In the genomic region with DNA sequence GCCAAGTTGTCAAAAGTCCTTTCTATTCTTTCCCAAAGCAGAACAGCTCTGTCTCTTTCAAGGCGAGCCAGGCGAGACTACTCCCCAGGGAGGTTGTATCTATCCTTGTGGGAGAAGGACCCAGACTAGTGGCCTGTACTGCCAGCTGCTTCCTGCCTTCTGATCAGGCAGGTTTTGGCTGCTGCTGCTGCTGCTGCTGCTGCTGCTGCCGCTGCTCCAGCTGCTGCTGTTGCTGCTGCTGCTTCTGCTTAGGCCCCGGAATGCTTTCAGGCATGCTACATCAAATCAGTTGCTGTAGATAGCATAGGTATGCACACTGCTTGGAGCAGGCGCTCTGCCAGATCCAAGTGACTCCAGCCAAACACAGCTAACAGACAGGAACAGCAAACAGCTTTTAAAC, we compare ENCODE assay signal across 9 mouse cellular contexts.
DNase-seq lines count a peak whose midpoint lies in the region; ATAC-seq and TF ChIP-seq lines count a peak whose summit lies in the region.
"Had no signal": no experiment of that assay in that cellular context is flagged by ENCODE, and none has a peak within 500 bp of the region (broad histone marks: within the 10 kb centered on the region; RNA-seq: fewer than 3 reads in every experiment).

No protein-coding gene starts in this region.

- H3K9ac ChIP-seq in lung, embryonic 14.5 days: no peak overlapping the region
- no peak overlapping the region for H3K9ac ChIP-seq in lung, postnatal 0 days (replicated peaks; ENCODE audit: low read depth)
- peak overlapping the region; percentile 65 for H3K9ac ChIP-seq in heart, embryonic 13.5 days

- TF ChIP-seq EP300 in lung, postnatal 0 days (IDR thresholded peaks at IDR 0.05): no peak

- no peak overlapping the region for H3K4me3 ChIP-seq in lung, embryonic 14.5 days (ENCODE audit: low read depth, low read length)
- H3K4me3 ChIP-seq in lung, postnatal 0 days (ENCODE audit: low read depth, low read length): no peak overlapping the region
- H3K4me3 ChIP-seq in heart, embryonic 13.5 days: 0 out of 2 replicates have a peak overlapping the region, but pooled peaks have one; percentile 4
- H3K4me3 ChIP-seq in limb, embryonic 10.5 days: no peak overlapping the region
- H3K4me3 ChIP-seq: myocyte had no signal

- 25% methylated on average over 5 of the region's 5 CpGs for WGBS in lung, embryonic 14.5 days
- 21% methylated on average over 5 of the region's 5 CpGs for WGBS in lung, postnatal 0 days
- 8% methylated on average over 5 of the region's 5 CpGs for WGBS in heart, embryonic 13.5 days
- 20% methylated on average over 5 of the region's 5 CpGs for WGBS in limb, embryonic 10.5 days

- H3K27ac ChIP-seq in lung, embryonic 14.5 days (ENCODE audit: low read depth): no peak overlapping the region
- no peak overlapping the region for H3K27ac ChIP-seq in lung, postnatal 0 days (ENCODE audit: low read length)
- H3K27ac ChIP-seq in heart, embryonic 13.5 days (replicated peaks): peak overlapping the region; percentile 76
- H3K27ac ChIP-seq in limb, embryonic 10.5 days: peak overlapping the region; percentile 53

- H3K27me3 ChIP-seq in lung, embryonic 14.5 days (ENCODE audit: insufficient read depth, low read length): no peaks in the 10 kb centered on the region
- H3K27me3 ChIP-seq in lung, postnatal 0 days (replicated peaks; ENCODE audit: insufficient read depth, low read length): no peaks in the 10 kb centered on the region
- no peaks in the 10 kb centered on the region for H3K27me3 ChIP-seq in heart, embryonic 13.5 days (replicated peaks)
- H3K27me3 ChIP-seq in limb, embryonic 10.5 days (ENCODE audit: low read depth, poor library complexity, severe bottlenecking): peaks cover 31% of the 10 kb centered on the region

- no peak for TF ChIP-seq CTCF in lung, embryonic 14.5 days (IDR thresholded peaks at IDR 0.05; ENCODE audit: low read depth)
- no peak for TF ChIP-seq CTCF in lung, postnatal 0 days (IDR thresholded peaks at IDR 0.05)

- H3K36me3 ChIP-seq in lung, embryonic 14.5 days (ENCODE audit: insufficient read depth): no peaks in the 10 kb centered on the region
- H3K36me3 ChIP-seq in lung, postnatal 0 days (ENCODE audit: insufficient read depth, low read length): no peaks in the 10 kb centered on the region
- H3K36me3 ChIP-seq in heart, embryonic 13.5 days: no peaks in the 10 kb centered on the region
- no peaks in the 10 kb centered on the region for H3K36me3 ChIP-seq in limb, embryonic 10.5 days

- H3K4me2 ChIP-seq in lung, embryonic 14.5 days: no peak overlapping the region
- H3K4me2 ChIP-seq in lung, postnatal 0 days (replicated peaks; ENCODE audit: low read depth, low read length): no peak overlapping the region
- peak overlapping the region; percentile 69 for H3K4me2 ChIP-seq in heart, embryonic 13.5 days

- peak; percentile 32 for DNase-seq in lung, embryonic 14.5 days
- no peak for DNase-seq in lung, postnatal 0 days (ENCODE audit: low spot score)
- no peak for DNase-seq in limb, embryonic 10.5 days (ENCODE audit: low spot score)
- peak; percentile 12 for DNase-seq in yolk sac, embryonic 10.5 days (ENCODE audit: low spot score)
- DNase-seq in thymus, postnatal 14 days: no peak
- no peak for DNase-seq in urinary bladder, postnatal 36 days (ENCODE audit: low spot score in 2 of 2)
- DNase-seq in spleen, adult 18-20 months: no peak

- H3K9me3 ChIP-seq in lung, embryonic 14.5 days (ENCODE audit: low read depth, low read length): no peaks in the 10 kb centered on the region
- H3K9me3 ChIP-seq in lung, postnatal 0 days (ENCODE audit: low read length): no peaks in the 10 kb centered on the region
- H3K9me3 ChIP-seq in heart, embryonic 13.5 days: no peaks in the 10 kb centered on the region
- no peaks in the 10 kb centered on the region for H3K9me3 ChIP-seq in limb, embryonic 10.5 days (replicated peaks)

- peaks cover 2% of the 10 kb centered on the region; the same call in 1 of the 2 replicates for H3K4me1 ChIP-seq in lung, embryonic 14.5 days (ENCODE audit: insufficient read depth)
- H3K4me1 ChIP-seq in lung, postnatal 0 days (ENCODE audit: insufficient read depth, low read depth, low read length): no peaks in the 10 kb centered on the region
- H3K4me1 ChIP-seq in heart, embryonic 13.5 days: peaks cover 18% of the 10 kb centered on the region
- peaks cover 23% of the 10 kb centered on the region for H3K4me1 ChIP-seq in limb, embryonic 10.5 days

- peak; percentile 54; the same call in 1 of the 2 replicates for ATAC-seq in lung, embryonic 14.5 days (ENCODE audit: insufficient read depth)
- no peak for ATAC-seq in lung, postnatal 0 days
- no peak for ATAC-seq in heart, embryonic 13.5 days (ENCODE audit: extremely low read depth, insufficient number of reproducible peaks, low FRiP score, low TSS enrichment)

Comparison
In these comparisons a context has a peak if more than half of its experiments do, and no peak if none do; other contexts are left out.
1. DNase-seq: peak in lung, embryonic 14.5 days (single experiment) and yolk sac, embryonic 10.5 days (single experiment); none in lung, postnatal 0 days (single experiment), limb, embryonic 10.5 days (single experiment), thymus, postnatal 14 days (single experiment), urinary bladder, postnatal 36 days (0 of 2) and spleen, adult 18-20 months (0 of 2).
2. H3K27ac ChIP-seq: peak in heart, embryonic 13.5 days (single experiment) and limb, embryonic 10.5 days (single experiment); none in lung, embryonic 14.5 days (single experiment) and lung, postnatal 0 days (single experiment).